Mouse (Mus musculus): ENCODE data around the gene Ptprh. TPM values are rescaled to one million over a fixed set of nuclear protein-coding genes. Genes with fewer than 3 reads are reported as not detected.

Ptprh gene
- polyA plus RNA-seq, 1 experiment from 2014 or later: not detected

DNA sequence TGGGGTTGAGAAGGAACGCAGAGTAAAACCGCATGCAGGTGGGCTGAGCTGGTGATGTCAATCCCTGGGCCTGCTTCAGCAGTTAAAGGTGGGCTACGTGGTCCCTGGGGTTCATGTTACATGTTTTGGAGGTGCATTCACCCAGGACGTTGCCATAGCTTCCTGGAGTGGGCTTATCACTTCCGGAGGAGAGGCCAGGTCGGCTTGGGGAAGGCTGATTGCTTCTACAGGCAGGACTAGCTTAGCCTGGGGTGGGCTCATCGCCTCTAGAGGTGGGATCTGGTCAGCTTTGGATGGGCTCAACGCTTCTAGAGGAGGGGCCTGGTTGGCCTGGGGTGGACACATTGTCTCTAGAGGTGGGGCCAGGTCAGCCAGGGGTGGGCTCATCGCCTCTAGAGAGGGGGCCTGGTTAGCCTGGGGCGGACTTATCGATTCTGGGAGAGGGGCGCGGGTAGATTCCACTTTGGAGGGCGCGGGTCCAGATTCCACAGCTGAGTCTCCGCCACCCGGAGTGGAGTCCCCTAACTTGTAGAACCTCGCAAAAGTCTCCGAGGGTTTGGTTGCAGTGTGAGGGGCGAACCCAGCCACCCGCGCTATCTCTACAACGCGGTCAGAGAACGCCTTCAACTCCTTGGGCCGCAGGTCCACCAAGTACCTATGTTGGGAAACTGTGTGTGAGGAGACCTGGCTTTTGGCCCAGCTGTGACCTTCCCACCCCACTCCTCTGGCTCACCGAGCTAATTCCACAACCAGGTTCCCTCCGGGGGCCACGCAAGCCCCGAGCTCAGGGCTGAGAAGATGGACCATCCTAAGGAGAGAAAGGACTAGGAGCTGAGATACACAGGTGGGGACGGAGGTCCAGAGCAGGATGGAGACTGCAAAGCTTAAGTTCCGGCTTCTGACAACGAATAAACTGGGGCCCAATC lies 80.4 kb downstream of the Ptprh start:
- ATAC-seq (no peak), DNase-seq (ENCODE audit: low read depth, low spot score) (no peak)
- POLR2A ChIA-PET: interaction anchor here (0.7 kb wide), 2 partner anchors 13 to 937 kb away, joined by 3 to 4 read pairs; no protein-coding TSS in a partner anchor
- CTCF ChIA-PET: interaction anchor here (0.9 to 3.4 kb wide), 7 partner anchors 8 to 92 kb away, joined by 3 to 20 read pairs (median 3); partner anchors contain the start of genes Dnaaf3 and Tnnt1
- in situ Hi-C loops (cut with MboI; ENCODE audit: low pct_unique_long_range_greater_than_20kb): no loop called here
- TF ChIP-seq CTCF (IDR thresholded peaks at IDR 0.05): no peak
- H3K27me3 ChIP-seq: no peaks in the 10 kb centered on the region

- ATAC-seq: no peak
- CTCF ChIA-PET: interaction anchor here (2.3 to 3.4 kb wide), 2 partner anchors 9 to 13 kb away, joined by 20 read pairs; no protein-coding TSS in a partner anchor
- no peaks in the 10 kb centered on the region for H3K27me3 ChIP-seq
- in situ Hi-C loops (cut with MboI; ENCODE audit: low pct_unique_long_range_greater_than_20kb): no loop called here
- POLR2A ChIA-PET: no interaction called here
- TF ChIP-seq CTCF (IDR thresholded peaks at IDR 0.05): no peak
- no peak for DNase-seq (ENCODE audit: low read depth, low spot score)
Measured at GRCm38 (mm10) chr7:4522292-4522691, 81.5 kb downstream of the Ptprh start.

DNA sequence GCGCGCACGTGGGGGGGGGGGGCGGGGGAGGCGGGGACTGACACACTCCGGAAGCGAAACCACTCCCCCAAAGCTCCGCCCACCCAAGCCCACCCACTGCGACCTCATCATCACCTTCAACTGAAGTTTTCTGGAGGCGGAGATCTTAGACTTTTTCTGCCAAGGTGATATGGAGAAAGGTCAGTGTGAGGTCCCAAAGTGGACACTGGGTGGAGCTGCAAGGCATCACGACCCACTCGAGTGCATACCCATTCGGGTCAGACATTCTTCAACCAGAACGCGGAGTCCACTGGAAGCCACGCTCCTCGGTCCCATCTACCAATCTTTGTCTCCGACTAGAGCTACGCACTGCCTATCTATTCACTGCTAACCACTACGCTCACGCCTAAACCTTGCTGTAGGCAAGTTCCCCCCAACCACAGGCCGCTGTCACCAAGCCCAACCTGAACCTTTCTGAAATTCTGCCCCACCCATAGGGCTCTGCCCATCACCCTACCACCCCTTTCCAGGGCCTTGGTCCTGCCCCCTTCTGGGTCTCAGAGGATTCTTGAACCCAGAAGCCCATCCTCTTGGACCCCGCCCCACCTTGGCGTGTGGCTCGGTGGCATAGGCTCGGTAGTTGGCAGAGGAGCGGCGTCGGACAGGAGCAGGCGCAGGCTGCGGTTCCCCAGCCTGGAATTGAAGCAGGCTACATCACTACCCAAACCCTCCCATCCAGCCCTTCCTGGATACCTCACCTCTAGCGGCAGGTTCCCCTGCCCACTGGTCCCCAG lies 82.4 kb downstream of the Ptprh start:
- no peaks in the 10 kb centered on the region for H3K27me3 ChIP-seq
- POLR2A ChIA-PET: no interaction called here
- in situ Hi-C loops (cut with MboI; ENCODE audit: low pct_unique_long_range_greater_than_20kb): no loop called here
- ATAC-seq: no peak
- DNase-seq (ENCODE audit: low read depth, low spot score): no peak
- CTCF ChIA-PET: interaction anchor here (3.4 kb wide), 1 partner anchor 9 kb away, joined by 20 read pairs; no protein-coding TSS in a partner anchor
- TF ChIP-seq CTCF (IDR thresholded peaks at IDR 0.05): no peak

DNA sequence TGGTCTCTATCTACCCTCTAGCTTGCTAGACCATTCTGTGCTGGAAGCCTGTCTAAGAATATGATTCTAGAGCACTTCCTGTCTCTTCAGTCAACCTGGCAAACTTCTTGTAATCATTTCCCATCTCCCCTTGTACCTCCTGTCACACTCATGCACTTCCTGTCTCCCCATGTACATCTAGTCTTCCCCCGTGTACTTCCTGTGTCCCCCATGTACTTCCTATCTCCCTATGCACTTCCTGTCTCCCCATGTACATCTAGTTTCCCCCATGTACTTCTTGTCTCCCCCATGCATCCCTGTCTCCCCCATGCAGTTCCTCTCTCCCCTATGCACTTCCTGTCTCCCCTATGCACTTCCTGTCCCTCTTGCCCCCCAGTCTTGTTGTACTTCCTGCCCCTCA lies 85.4 kb downstream of the Ptprh start:
- in situ Hi-C loops (cut with MboI; ENCODE audit: low pct_unique_long_range_greater_than_20kb): no loop called here
- H3K27me3 ChIP-seq: no peaks in the 10 kb centered on the region
- ChIA-PET CTCF (no interaction called here), POLR2A (no interaction called here)
- no peak for ATAC-seq
- no peak for TF ChIP-seq CTCF (IDR thresholded peaks at IDR 0.05)
- DNase-seq (ENCODE audit: low read depth, low spot score): no peak

- ChIA-PET CTCF (interaction anchor here (1.7 kb wide), 1 partner anchor 7 kb away, joined by 5 read pairs; the partner anchor contains the start of gene Tnni3), POLR2A (no interaction called here)
- H3K27me3 ChIP-seq: no peaks in the 10 kb centered on the region
- DNase-seq (ENCODE audit: low read depth, low spot score) (no peak), ATAC-seq (no peak)
- TF ChIP-seq CTCF (IDR thresholded peaks at IDR 0.05): no peak
- in situ Hi-C loops (cut with MboI; ENCODE audit: low pct_unique_long_range_greater_than_20kb): no loop called here
Measured at GRCm38 (mm10) chr7:4516332-4517050, 87.3 kb downstream of the Ptprh start, which contains the start of gene Tnnt1. Gene Tnnt1 (minus strand): TSS chr7:4516382.

GRCm38 (mm10) chr7:4515853-4516252 lies 88.0 kb downstream of the Ptprh start:
- in situ Hi-C loops (cut with MboI; ENCODE audit: low pct_unique_long_range_greater_than_20kb): no loop called here
- no peak for TF ChIP-seq CTCF (IDR thresholded peaks at IDR 0.05)
- no peaks in the 10 kb centered on the region for H3K27me3 ChIP-seq
- POLR2A ChIA-PET: no interaction called here
- CTCF ChIA-PET: interaction anchor here (1.7 kb wide), 1 partner anchor 8 kb away, joined by 5 read pairs; the partner anchor contains the start of gene Tnni3
- ATAC-seq (no peak), DNase-seq (ENCODE audit: low read depth, low spot score) (no peak)

DNA sequence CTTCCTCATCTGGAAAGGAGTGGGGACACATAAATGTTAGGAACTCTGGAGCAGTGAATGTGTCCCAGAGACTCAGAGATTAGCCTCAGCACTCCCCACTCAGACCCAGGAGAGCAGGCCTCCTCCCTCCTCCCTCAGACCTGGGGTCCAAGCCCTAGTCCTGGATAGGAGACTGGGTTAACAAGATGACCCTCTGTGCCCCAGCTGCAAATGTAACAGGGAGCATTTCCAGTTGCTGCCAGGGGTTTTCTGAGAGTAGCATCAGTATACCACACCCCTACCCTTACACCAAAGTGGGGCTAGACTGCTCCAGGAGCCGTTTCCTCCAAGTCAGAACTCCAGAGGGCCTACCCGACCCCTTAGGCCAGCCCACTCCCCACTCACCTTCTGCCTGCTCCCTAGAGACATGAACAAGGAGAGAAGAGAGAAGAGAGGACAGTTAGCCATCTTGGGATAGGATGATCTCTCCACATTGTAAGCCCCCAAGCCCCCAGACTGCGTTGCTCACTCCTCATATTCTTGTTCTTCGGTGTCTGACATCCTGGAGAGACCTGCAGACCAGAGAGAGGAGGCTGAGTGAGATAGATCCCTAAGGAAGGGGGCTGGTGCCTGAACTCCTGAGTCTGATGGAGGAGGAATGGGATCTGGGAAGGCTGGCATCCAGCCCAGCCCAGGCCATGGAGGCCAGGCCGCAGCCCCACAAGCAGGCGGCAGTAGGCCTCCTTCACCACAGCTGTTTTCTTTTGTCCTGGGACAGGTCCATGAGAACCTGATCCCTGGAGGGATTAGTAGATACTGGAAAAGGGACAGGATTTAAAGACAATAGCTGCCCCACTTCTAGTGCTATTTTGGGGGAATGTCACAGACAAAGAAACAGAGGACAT lies 89.8 kb downstream of the Ptprh start:
- no peak for ATAC-seq
- no peak for TF ChIP-seq CTCF (IDR thresholded peaks at IDR 0.05)

GRCm38 (mm10) chr7:4513236-4513635 lies 90.6 kb downstream of the Ptprh start:
- ATAC-seq: no peak
- POLR2A ChIA-PET: no interaction called here
- no peak for DNase-seq (ENCODE audit: low read depth, low spot score)

More for the DNA sequence above, 89.8 kb downstream of the Ptprh start:
- no peaks in the 10 kb centered on the region for H3K27me3 ChIP-seq
- DNase-seq (ENCODE audit: low read depth, low spot score): no peak
- POLR2A ChIA-PET: no interaction called here
- CTCF ChIA-PET: interaction anchor here (0.8 to 1.9 kb wide), 10 partner anchors 9 to 383 kb away, joined by 3 to 20 read pairs (median 3); partner anchors contain the start of genes Ppp1r12c, Ppp6r1 and Tnni3
- in situ Hi-C loops (cut with MboI; ENCODE audit: low pct_unique_long_range_greater_than_20kb): no loop called here

More at GRCm38 (mm10) chr7:4513236-4513635, 90.6 kb downstream of the Ptprh start:
- no peaks in the 10 kb centered on the region for H3K27me3 ChIP-seq
- in situ Hi-C loops (cut with MboI; ENCODE audit: low pct_unique_long_range_greater_than_20kb): no loop called here
- CTCF ChIA-PET: interaction anchor here (0.8 to 1.9 kb wide), 10 partner anchors 10 to 382 kb away, joined by 3 to 20 read pairs (median 3); partner anchors contain the start of genes Ppp1r12c, Ppp6r1 and Tnni3
- peak; percentile 86 for TF ChIP-seq CTCF (IDR thresholded peaks at IDR 0.05)

Measured in Patski (cell line).